Mouse (Mus musculus): ENCODE measurements around the gene Ccl12. TPM values are rescaled to one million over a fixed set of nuclear protein-coding genes. Genes with fewer than 3 reads are reported as not detected.

Ccl12 gene
- polyA plus RNA-seq, 1 experiment: not detected

DNA sequence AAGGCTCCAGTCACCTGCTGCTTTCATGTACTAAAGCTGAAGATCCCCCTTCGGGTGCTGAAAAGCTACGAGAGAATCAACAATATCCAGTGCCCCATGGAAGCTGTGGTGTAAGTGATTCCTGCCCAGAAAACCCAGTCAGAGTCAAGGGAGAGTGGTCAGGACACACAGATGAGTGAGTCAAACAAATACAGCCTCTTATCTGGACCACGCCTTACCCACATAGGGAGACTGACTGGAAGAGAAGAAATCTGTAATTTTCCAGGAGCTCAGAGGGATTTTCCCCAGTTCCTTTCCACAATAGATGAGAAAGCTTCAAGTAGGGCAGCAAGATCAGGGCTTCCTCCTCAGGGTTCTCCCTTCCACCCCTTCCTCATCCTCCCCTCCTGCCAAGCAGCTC lies 14.4 kb downstream of the Ccl12 start:
- Histone ChIP-seq H3K36me3 (replicated peaks; ENCODE audit: low read length) (no peaks in the 10 kb centered on the region), H3K4me3 (replicated peaks) (no peak overlapping the region), H3K9me3 (no peaks in the 10 kb centered on the region), H3K27me3 (replicated peaks) (no peaks in the 10 kb centered on the region), H3K4me1 (no peaks in the 10 kb centered on the region)
- TF ChIP-seq FLI1 (IDR thresholded peaks at IDR 0.05; ENCODE audit: low read length) (no peak), GATA1 (IDR thresholded peaks at IDR 0.05; ENCODE audit: borderline replicate concordance, low read length) (no peak)

DNA sequence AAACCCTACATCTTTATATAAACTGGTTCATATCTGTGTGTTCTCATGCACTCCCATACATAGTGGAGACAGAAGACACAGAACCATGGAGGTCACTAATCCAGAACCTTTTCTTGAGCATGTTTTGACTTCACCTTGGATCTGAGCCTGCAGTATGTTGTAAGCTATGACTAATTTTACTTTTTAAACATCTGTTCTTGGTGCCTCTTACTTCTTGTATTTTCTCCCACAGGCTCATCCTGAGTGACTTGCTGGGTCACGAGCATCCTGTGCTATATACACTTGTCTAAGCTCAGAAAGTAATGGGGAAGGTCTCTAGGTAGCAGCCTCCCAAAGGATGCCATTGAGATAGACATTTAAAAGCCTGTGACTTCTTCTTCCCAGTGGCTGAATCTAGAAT lies 31.3 kb downstream of the Ccl12 start:
- Histone ChIP-seq H3K9me3 (no peaks in the 10 kb centered on the region), H3K4me1 (no peaks in the 10 kb centered on the region), H3K36me3 (replicated peaks; ENCODE audit: low read length) (no peaks in the 10 kb centered on the region), H3K27me3 (replicated peaks) (peaks cover 2% of the 10 kb centered on the region), H3K4me3 (replicated peaks) (no peak overlapping the region)
- no peak for TF ChIP-seq FLI1 (IDR thresholded peaks at IDR 0.05; ENCODE audit: low read length)
- no peak for TF ChIP-seq GATA1 (IDR thresholded peaks at IDR 0.05; ENCODE audit: borderline replicate concordance, low read length)

DNA sequence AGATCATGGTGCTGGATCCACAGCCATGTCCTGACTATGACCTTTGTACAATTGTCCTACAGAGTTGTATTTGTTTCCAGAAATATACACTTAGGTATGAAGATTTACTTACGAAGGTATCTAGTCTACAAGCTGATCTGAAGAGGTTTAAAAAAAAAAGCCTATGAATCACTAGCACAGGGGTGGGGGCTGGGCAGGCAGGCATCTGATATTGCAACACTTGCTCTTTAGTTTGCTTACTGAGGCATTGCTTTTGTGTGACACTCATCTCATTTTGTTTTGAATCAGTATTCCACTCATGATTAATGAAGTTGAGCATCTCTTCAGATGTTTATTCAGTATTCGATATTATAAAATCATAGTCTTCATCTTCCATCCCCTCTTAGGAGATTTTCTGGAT lies 34.6 kb downstream of the Ccl12 start:
- Histone ChIP-seq H3K27me3 (replicated peaks) (peaks cover 2% of the 10 kb centered on the region), H3K4me3 (replicated peaks) (no peak overlapping the region), H3K9me3 (no peaks in the 10 kb centered on the region), H3K4me1 (no peaks in the 10 kb centered on the region), H3K36me3 (replicated peaks; ENCODE audit: low read length) (no peaks in the 10 kb centered on the region)
- TF ChIP-seq FLI1 (IDR thresholded peaks at IDR 0.05; ENCODE audit: low read length): no peak
- TF ChIP-seq GATA1 (IDR thresholded peaks at IDR 0.05; ENCODE audit: borderline replicate concordance, low read length): no peak

GRCm38 (mm10) chr11:82139492-82140094 lies 37.9 kb downstream of the Ccl12 start:
- Histone ChIP-seq H3K27me3 (replicated peaks) (peaks cover 2% of the 10 kb centered on the region), H3K9me3 (no peaks in the 10 kb centered on the region), H3K4me1 (no peaks in the 10 kb centered on the region), H3K36me3 (replicated peaks; ENCODE audit: low read length) (no peaks in the 10 kb centered on the region), H3K4me3 (replicated peaks) (no peak overlapping the region)
- TF ChIP-seq FLI1 (IDR thresholded peaks at IDR 0.05; ENCODE audit: low read length) (no peak), GATA1 (IDR thresholded peaks at IDR 0.05; ENCODE audit: borderline replicate concordance, low read length) (no peak)

Other genes starting within 250 kb of the Ccl12 start
- gene 5530401A14Rik, start 241.2 kb upstream of the Ccl12 start, polyA plus RNA-seq (2012; ENCODE audit: insufficient read depth, low replicate concordance): not detected in 2 replicates
- 0.04 TPM in 1 of 2 replicates, not detected in the other for gene Asic2, start 133.4 kb upstream of the Ccl12 start, polyA plus RNA-seq (2012; ENCODE audit: insufficient read depth, low replicate concordance)
- gene Ccl2, start 66.3 kb upstream of the Ccl12 start, polyA plus RNA-seq (2012; ENCODE audit: insufficient read depth, low replicate concordance): 2.4 TPM in 1 of 2 replicates, not detected in the other
- gene Gm17268, start 63.3 kb upstream of the Ccl12 start, polyA plus RNA-seq (2012; ENCODE audit: insufficient read depth, low replicate concordance): not detected in 2 replicates
- gene Ccl7, start 56.1 kb upstream of the Ccl12 start, polyA plus RNA-seq (2012; ENCODE audit: insufficient read depth, low replicate concordance): not detected in 2 replicates
- not detected in 2 replicates for gene Ccl11, start 44.0 kb upstream of the Ccl12 start, polyA plus RNA-seq (2012; ENCODE audit: insufficient read depth, low replicate concordance)
- not detected in 2 replicates for gene Ccl8, start 13.3 kb downstream of the Ccl12 start, polyA plus RNA-seq (2012; ENCODE audit: insufficient read depth, low replicate concordance)
- gene Ccl1, start 203.8 kb downstream of the Ccl12 start, polyA plus RNA-seq (2012; ENCODE audit: insufficient read depth, low replicate concordance): not detected in 2 replicates